Mouse (Mus musculus) right cerebral cortex, postnatal 10 days (tissue): Measurements from ENCODE around the gene Cux2.

ENCODE experiments used
- DNase-seq, 2 experiments: peaks; one replicate each; pipeline ENCODE4 v3.0.0; 2021; ENCODE audit warnings: low spot score in 2 of 2

Gene Cux2

GRCm38 (mm10) chr5:122059060-122060017, 9.4 kb upstream of the Cux2 start:
- peak in 1 of 2 experiments; percentile 72 for DNase-seq

GRCm38 (mm10) chr5:122057622-122058021, 7.7 kb upstream of the Cux2 start:
- peak in 1 of 2 experiments; percentile 32 for DNase-seq

- peak; percentile 20 to 29 for DNase-seq
Observed at GRCm38 (mm10) chr5:122056557-122056956, 6.7 kb upstream of the Cux2 start.

GRCm38 (mm10) chr5:122054130-122054843, 4.4 kb upstream of the Cux2 start:
- no peak for DNase-seq

- DNase-seq, result no peak
Observed at GRCm38 (mm10) chr5:122053587-122053986, 3.7 kb upstream of the Cux2 start.

GRCm38 (mm10) chr5:122050832-122051105, 867 bp upstream of the Cux2 start:
- DNase-seq, result no peak

- peak; percentile 75 to 77 for DNase-seq
Observed at GRCm38 (mm10) chr5:122049664-122050016, 262 bp downstream of the Cux2 start.

GRCm38 (mm10) chr5:122048686-122049663, 927 bp downstream of the Cux2 start:
- no peak for DNase-seq

- no peak for DNase-seq
Observed at GRCm38 (mm10) chr5:122048252-122048651, 1.6 kb downstream of the Cux2 start.

- DNase-seq, result no peak
Observed at GRCm38 (mm10) chr5:122047791-122048190, 2.1 kb downstream of the Cux2 start.

GRCm38 (mm10) chr5:122043567-122043966, 6.3 kb downstream of the Cux2 start:
- peak; percentile 62 to 74 for DNase-seq

GRCm38 (mm10) chr5:122035278-122035677, 14.6 kb downstream of the Cux2 start:
- no peak for DNase-seq

GRCm38 (mm10) chr5:122033167-122033478, 16.8 kb downstream of the Cux2 start:
- no peak for DNase-seq

- DNase-seq, result no peak
Observed at GRCm38 (mm10) chr5:122032471-122033166, 17.3 kb downstream of the Cux2 start.

GRCm38 (mm10) chr5:122031146-122031545, 18.8 kb downstream of the Cux2 start:
- no peak for DNase-seq

- no peak for DNase-seq
Observed at GRCm38 (mm10) chr5:122030640-122031039, 19.3 kb downstream of the Cux2 start.

- DNase-seq, result no peak
Observed at GRCm38 (mm10) chr5:122026771-122027170, 23.1 kb downstream of the Cux2 start.

GRCm38 (mm10) chr5:122026284-122026683, 23.6 kb downstream of the Cux2 start:
- no peak for DNase-seq

- DNase-seq, result no peak
Observed at GRCm38 (mm10) chr5:122025117-122025516, 24.8 kb downstream of the Cux2 start.

- no peak for DNase-seq
Observed at GRCm38 (mm10) chr5:122019288-122019687, 30.6 kb downstream of the Cux2 start.

GRCm38 (mm10) chr5:122017778-122018177, 32.1 kb downstream of the Cux2 start:
- no peak for DNase-seq
